Mouse (Mus musculus) cerebellum, postnatal 4 days (tissue): Measurements from ENCODE around the gene Gpr62.

ENCODE experiments used
- DNase-seq, 2 experiments: peaks; one replicate each; pipeline ENCODE4 v3.0.0; 2022; ENCODE audit warnings: low spot score in 2 of 2, mixed read lengths in 1 of 2

Gpr62 gene

DNA sequence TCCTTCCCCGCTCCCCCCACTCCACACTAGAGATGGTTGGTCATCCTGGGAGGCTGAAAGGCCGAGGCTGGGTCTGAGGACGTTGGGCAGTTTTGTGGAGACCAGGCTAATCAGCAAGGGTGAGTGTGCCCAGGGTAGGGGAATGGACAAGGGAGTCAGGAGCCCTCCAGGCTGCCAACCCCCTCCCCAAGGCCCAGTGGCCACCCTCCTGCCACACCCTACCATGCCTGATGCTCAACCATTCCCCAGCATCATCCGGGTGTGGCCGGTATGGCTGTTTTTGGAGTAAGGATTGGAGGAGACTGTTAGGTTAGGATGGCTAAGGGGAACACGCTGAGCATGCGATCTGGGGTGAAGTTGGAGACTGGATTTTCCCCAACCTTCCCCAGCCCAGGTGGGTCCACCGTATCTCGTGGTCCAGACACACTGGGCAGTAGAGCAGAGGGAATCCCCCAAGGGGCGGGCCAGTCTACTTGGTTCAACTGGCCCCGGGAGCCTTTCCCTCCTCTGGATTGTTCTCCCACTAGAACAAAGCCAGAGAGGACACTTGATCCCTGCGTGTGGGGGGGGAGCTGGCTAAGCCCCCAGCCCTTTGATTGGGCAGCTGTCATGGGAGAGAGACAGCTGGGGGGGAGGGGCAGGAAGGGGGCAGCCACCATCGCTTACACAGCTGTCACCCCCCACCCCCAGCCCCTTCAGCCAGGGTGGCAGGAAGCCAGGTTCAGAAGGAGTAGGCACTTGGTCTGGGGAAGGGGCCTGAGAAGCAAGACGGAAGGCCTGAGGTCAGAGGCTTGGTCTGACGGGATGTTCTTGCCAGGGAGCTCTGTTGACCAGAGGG, 9.2 kb downstream of the Gpr62 start:
- DNase-seq: peak in 1 of 2 experiments; percentile 82

- no peak for DNase-seq
Observed at GRCm38 (mm10) chr9:106454888-106455681, 10.7 kb downstream of the Gpr62 start.

DNA sequence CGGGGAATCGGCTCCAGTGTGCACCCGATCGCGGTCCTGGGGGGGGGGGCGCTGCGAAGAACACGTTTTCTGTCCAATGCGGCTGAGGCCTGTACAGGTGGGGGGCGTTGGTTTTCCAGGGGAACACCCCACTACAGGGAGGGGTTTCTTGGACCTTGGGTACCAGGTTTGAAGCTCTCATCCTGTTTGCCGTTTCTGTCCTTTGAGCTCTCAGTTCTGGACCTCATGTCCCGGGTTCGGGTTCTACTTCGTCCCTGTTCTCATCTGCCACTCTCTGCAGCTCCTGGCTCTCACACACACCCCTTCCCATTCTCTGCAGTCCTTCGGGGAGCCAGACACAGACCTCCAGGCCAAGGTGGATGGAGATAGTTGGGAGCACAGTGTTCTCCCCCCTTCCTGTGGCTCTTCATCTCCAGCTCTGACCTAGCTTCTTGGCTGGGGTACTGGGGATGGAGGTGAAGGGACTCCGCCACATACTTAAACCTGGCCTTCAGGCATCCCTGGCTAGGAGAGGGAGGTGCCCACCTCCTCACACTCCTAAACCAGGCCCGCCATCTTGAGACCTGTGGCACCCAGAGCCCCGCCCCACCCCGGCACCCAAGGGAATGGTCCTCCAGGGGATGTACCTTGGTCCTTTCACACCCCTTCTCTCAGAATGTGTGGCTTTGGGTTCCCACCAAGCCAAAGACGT, 11.5 kb downstream of the Gpr62 start:
- no peak for DNase-seq

DNA sequence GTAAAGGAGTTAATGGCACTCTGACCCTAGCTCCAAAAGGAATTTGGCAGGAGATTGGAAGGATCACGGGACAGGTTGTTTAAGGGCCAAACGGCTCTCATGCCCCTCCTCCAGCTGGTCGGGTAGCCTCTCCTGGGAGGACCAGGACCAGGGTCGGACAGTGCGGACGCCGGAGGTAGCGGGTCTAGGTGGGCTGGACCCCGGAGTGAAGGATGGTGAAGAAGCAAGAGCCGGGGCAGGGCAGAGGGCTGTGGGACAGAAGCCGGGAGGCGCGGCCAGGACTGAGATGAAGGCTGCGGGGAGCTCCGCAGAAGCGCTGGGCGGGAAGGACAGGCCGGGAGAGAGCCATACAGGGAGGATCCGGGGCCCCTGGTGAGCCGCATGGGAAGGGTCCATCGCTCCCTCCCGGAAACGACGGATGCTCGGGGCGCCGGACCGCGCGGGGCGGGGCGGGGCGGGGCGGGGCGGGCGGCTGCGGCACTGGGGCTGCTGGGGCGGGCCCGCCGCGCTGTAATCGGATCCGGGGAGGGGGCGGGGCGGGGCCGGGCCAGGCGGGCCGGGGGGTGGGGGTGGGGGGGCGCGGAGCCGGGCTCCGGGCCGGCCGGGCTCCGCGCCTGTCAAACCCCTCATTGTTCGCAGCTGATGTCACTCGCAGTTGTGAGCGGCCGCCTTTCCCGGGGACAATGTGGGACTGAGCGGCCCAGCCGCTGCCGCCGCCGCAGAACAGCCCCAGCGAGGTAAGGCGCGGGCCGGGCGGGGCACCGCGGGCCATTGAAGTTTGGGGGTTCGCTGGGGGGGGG, 12.3 kb downstream of the Gpr62 start, which contains the start of gene Pcbp4:
Gene Pcbp4 (plus strand): TSS at position 21 of the 800 bp plus-strand sequence.
- DNase-seq: peak in 1 of 2 experiments; percentile 67

DNA sequence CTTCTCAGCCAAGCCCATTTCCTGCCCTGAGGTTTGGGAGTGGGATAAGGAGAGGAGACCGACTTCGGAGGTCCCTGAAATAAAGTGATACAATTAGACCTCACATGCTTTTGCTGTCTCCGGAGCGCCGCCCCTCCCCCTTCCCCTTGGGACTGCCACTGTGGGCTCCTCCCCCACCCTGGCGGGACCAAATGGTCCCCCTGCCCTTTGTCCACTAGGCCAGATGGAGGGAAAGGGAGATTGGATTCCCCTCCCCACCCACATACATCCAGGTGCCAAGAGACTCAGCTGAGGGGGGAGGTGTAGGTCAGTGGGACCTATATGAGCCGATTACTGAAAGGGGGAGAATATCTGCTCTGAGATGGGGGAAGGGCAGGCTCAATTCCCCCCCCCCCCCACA, 12.9 kb downstream of the Gpr62 start:
- peak in 1 of 2 experiments; percentile 82 for DNase-seq

- DNase-seq: no peak
Observed at GRCm38 (mm10) chr9:106452351-106452750, 13.4 kb downstream of the Gpr62 start.

DNA sequence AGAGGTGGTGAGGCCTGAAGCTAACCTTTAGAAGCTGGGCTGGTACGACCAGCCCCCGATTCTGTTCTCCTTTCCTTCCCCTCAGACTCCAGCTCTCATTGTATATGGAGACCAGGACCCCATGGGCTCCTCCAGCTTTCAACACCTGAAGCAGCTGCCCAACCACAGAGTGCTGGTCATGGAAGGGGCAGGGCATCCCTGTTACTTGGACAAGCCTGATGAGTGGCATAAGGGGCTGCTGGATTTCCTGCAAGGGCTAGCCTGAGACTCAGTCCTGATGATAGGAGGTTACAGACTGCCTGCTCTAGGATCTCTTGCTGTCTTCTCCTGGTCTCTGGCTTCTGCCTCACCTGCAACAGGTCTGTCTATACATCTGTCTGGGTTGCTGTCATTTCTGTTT, 13.8 kb downstream of the Gpr62 start:
- no peak for DNase-seq

DNA sequence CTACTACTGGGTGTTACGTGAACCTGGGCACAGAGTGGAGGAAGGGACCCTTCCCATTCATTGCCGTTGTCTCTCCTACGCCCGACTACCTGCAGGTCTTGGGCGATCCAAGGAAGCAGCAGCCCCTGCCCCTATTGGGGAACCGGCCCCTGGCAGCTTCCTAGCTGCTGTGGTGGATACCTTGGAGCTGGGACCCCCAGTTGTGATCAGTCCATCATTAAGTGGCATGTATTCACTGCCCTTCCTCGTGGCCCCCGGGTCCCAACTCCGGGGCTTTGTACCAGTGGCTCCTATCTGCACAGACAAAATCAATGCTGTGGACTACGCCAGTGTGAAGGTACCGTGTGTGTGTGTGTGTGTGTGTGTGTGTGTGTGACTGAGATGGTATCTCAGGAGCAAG, 14.4 kb downstream of the Gpr62 start:
- no peak for DNase-seq

DNA sequence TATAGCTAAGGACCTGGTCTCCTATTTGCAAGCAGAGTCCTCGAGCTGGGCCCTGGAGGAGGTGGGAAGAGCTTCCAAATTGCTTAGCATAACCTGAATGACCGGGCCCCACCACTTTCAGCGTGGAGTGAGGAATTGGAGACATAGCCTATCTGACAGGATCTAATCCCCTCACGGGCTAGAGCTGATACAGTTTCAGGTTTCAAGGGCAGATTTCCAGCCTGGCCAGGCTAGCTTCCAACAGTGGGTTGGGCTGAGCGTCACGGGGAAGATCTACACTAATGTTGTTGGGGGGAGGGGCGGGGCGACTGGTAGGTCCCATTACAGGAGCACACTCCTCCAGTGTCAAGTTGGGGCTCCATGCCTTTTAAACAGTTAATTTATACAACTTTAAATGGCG, 15.1 kb downstream of the Gpr62 start:
- no peak for DNase-seq

DNA sequence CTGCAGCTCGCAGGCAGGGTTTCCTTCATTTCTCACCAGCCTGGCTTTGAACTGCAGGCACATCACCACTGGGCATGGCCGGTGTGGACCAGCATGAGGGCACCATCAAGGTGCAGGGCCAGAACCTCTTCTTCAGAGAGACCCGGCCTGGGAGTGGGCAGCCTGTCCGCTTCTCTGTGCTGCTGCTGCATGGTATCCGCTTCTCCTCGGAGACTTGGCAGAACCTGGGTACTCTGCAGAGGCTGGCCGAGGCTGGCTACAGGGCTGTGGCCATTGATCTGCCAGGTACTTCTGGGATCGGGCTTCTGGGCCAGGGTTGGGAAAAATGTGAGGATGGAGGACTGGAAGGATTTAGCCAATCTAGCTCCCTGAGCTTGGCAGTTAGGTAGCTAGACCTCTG, 15.8 kb downstream of the Gpr62 start:
- DNase-seq: no peak

GRCm38 (mm10) chr9:106448498-106449031, 17.2 kb downstream of the Gpr62 start:
- DNase-seq: peak in 1 of 2 experiments; percentile 69

- no peak for DNase-seq
Observed at GRCm38 (mm10) chr9:106447951-106448350, 17.8 kb downstream of the Gpr62 start.

- peak; percentile 67 to 88 for DNase-seq
Observed at GRCm38 (mm10) chr9:106447348-106447747, 18.4 kb downstream of the Gpr62 start, which contains the start of the genes Abhd14b and Abhd14a. Gene Abhd14b (plus strand): TSS chr9:106447459. Gene Abhd14a (minus strand): TSS chr9:106447678.

DNA sequence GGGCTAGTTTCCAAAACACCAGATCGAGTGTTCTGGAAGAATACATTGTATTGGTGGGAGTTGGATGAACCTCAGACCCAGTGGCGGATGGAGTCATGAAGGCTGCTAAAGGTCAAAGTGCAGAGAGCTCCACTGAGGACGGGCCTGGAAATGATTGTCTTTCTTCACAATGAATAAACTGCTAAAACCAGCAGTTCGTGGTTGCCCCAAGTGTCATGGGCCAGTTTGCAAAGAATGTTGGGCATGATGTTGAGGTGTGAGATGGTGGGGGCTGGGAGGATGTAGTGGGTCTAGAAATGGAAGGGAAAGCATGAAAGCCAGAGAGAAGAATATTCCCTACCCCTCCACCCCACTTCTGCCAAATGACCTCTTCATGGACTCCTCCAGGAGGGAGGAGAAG, 20.9 kb downstream of the Gpr62 start:
- DNase-seq: no peak

DNA sequence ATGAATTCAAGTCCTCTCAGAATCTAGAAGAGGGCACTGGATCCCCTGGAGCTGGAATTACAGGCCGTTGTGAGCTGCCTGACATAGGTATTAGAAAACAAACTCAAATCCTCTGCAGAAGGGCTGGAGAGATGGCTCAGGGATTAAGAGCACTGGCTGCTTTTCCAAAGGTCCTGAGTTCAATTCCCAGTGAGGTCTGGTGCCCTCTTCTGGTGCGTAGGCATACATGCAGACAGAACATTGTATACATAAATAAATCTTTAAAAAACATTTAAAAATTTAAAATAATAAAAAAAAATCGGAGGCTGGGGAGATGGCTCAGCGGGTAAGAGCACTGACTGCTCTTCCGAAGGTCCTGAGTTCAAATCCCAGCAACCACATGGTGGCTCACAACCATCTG, 23.1 kb downstream of the Gpr62 start:
- DNase-seq: no peak

GRCm38 (mm10) chr9:106436566-106436965, 29.2 kb downstream of the Gpr62 start:
- no peak for DNase-seq

GRCm38 (mm10) chr9:106433389-106433788, 32.3 kb downstream of the Gpr62 start:
- no peak for DNase-seq

- DNase-seq: no peak
Observed at GRCm38 (mm10) chr9:106430015-106430264, 35.8 kb downstream of the Gpr62 start.

DNA sequence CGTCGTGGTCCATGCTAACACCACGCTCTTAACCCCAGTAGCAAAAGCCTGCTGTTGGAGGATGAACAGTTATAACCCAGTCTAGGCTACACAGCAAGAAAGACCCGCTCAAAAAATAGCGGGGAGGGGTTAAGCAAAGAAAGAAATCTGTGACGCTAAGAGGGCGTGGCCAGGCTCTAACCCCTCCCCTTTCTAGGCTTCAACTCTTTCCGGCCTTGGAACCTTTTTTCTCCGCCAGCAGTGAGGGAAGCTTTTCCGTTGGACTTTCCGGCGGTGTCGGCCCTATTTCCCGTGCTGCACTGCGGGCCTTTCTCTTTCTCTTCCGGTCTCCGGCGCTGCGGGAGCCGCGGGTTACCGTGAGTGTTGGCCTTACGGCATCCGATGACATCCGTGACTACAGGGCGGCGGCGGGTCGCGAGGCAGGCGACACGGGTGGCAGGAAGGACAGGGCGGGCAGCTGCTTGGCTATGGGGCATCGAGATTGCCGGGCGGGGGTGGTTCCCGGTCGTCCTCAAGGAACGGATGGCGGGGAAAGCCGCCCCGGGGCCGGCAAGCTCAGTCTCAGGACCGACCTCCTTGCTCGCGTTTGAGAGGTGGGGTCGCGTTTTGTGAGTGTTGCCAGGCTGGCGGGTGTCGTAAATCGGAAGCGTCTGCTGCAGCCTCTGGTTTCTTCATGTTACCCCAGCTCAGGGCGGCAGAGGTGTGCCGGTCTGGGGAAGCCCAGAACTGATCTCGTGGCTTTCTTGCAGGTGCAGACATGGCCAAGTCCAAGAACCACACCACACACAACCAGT, 36.3 kb downstream of the Gpr62 start, which contains the start of gene Rpl29:
Gene Rpl29 (plus strand): TSS at position 234 of the 794 bp plus-strand sequence.
- DNase-seq: peak; percentile 86 to 94

GRCm38 (mm10) chr9:106428719-106429220, 37.0 kb downstream of the Gpr62 start:
- DNase-seq: no peak
